Mouse (Mus musculus): ENCODE measurements around the gene Lrrc75b. TPM values are rescaled to one million over a fixed set of nuclear protein-coding genes. Genes with fewer than 3 reads are reported as not detected.
"Not testable (repeated sequence)": the region's sequence is repeated elsewhere in the genome, so short reads cannot be mapped to it uniquely, and the experiment has no call there.

Gene Lrrc75b
- polyA plus RNA-seq, 1 experiment, result 1.9 TPM

DNA sequence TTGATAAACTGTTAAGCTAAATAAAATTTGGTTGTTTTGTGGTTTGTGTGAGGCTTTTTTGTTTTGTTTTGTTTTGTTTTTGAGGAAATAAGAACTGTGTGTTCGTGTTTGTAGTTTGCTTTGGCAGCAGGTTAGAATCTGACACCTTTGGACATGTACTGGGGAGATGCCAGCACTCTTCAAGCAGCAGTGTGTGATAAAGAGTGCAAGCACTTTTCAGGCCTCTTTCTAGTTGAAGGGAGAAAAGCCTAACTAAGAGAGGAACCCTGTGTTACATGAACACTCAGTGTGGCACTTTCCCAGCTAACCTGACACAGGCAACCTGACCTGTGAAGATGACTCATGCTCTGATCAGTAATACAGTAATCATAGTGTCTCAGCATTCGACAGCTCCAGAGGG lies 24.7 kb downstream of the Lrrc75b start:
- H3K4me3 ChIP-seq (ENCODE audit: low read depth, low read length), result no peak overlapping the region
- no peaks in the 10 kb centered on the region for H3K4me1 ChIP-seq (ENCODE audit: control insufficient read depth, insufficient read depth, insufficient read length, low read length)
- H3K27ac ChIP-seq (ENCODE audit: insufficient read depth, low read depth, low read length), result no peak overlapping the region
- TF ChIP-seq CTCF (IDR thresholded peaks at IDR 0.05; ENCODE audit: extremely low read depth, insufficient read length, insufficient replicate concordance, low read depth, low read length), result no peak
- no peak for TF ChIP-seq POLR2A (IDR thresholded peaks at IDR 0.05; ENCODE audit: low read depth, low read length)
- H3K27me3 ChIP-seq (ENCODE audit: control insufficient read depth, insufficient read depth, low read length), result no peaks in the 10 kb centered on the region
- H3K36me3 ChIP-seq (ENCODE audit: control insufficient read depth, insufficient read depth, low read length), result peaks cover 18% of the 10 kb centered on the region
- WGBS, result 67% methylated on average over 2 of the region's 2 CpGs

DNA sequence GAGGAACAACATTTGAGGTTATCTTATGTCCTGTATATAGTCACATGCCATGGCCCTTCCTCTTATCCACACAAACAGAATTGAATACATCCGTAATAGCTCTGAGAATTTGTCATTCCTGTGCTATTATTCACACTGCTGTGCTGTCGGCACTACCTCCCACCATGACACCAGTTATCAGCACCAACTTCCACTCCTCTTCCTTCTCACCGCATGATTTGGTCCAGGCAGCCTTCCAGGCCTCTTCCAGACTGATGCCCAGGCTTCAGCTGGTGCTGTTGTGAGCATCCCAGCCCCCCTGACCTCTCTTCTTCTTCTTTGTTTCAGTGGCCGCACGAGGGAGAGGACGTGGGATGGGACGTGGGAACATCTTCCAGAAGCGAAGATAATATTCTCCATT lies 25.2 kb downstream of the Lrrc75b start:
- Histone ChIP-seq H3K27ac (ENCODE audit: insufficient read depth, low read depth, low read length) (no peak overlapping the region), H3K27me3 (ENCODE audit: control insufficient read depth, insufficient read depth, low read length) (no peaks in the 10 kb centered on the region), H3K4me3 (ENCODE audit: low read depth, low read length) (no peak overlapping the region), H3K36me3 (ENCODE audit: control insufficient read depth, insufficient read depth, low read length) (peaks cover 18% of the 10 kb centered on the region), H3K4me1 (ENCODE audit: control insufficient read depth, insufficient read depth, insufficient read length, low read length) (no peaks in the 10 kb centered on the region)
- TF ChIP-seq CTCF (IDR thresholded peaks at IDR 0.05; ENCODE audit: extremely low read depth, insufficient read length, insufficient replicate concordance, low read depth, low read length), result no peak
- no peak for TF ChIP-seq POLR2A (IDR thresholded peaks at IDR 0.05; ENCODE audit: low read depth, low read length)
- 82% methylated on average over 8 of the region's 8 CpGs for WGBS

DNA sequence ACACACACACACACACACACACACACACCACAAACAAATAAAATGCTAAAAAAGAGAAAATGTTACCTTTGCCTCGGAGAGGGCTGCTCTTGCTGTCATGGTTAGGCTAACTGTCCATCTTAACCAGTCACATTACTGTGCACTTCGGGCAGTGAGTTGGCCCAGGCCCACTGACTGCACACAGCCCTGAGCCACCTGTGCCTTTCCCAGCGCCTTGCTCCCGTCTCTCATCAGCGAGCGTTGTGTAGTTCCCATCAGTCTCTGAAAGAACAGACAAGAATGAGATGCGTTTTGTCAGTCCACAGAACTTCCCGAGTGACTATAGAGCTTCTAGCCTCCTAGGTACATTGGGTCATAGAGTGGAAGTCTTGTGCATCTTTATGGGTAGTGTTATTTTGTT lies 25.9 kb downstream of the Lrrc75b start:
- H3K27me3 ChIP-seq (ENCODE audit: control insufficient read depth, insufficient read depth, low read length), result no peaks in the 10 kb centered on the region
- H3K4me3 ChIP-seq (ENCODE audit: low read depth, low read length), result no peak overlapping the region
- H3K4me1 ChIP-seq (ENCODE audit: control insufficient read depth, insufficient read depth, insufficient read length, low read length), result no peaks in the 10 kb centered on the region
- TF ChIP-seq CTCF (IDR thresholded peaks at IDR 0.05; ENCODE audit: extremely low read depth, insufficient read length, insufficient replicate concordance, low read depth, low read length) (no peak), POLR2A (IDR thresholded peaks at IDR 0.05; ENCODE audit: low read depth, low read length) (no peak)
- 89% methylated on average over 8 of the region's 8 CpGs for WGBS
- peaks cover 20% of the 10 kb centered on the region for H3K36me3 ChIP-seq (ENCODE audit: control insufficient read depth, insufficient read depth, low read length)
- H3K27ac ChIP-seq (ENCODE audit: insufficient read depth, low read depth, low read length), result no peak overlapping the region

DNA sequence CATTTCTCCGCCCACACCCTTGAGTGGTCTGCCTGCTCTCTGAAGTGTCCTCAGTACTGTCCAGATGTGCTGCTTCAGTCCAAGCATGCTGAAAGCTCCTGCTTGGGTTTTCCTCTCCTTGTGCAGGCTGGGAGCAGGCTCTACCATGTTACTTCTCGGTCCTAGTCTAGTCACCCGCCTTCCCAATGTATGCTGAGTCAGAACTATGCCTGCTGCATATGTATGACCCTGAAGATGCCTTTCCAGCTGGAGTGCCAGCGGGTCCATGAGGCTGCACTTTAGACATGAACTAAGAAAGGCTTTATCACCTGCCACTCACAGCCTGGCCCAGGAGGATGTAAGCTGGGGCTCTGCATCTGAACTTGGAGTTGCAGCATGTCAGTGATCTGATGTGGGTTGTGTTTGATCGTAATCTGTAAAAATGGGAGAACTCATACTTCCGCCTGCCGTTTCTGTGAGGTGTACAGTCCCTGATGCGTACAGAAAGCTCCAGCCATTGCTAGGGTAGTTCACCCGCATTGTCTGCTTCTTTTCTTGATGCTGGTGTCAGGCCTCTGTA lies 28.5 kb downstream of the Lrrc75b start:
- WGBS, result 87% methylated on average over 9 of the region's 9 CpGs
- TF ChIP-seq POLR2A (IDR thresholded peaks at IDR 0.05; ENCODE audit: low read depth, low read length) (no peak), CTCF (IDR thresholded peaks at IDR 0.05; ENCODE audit: extremely low read depth, insufficient read length, insufficient replicate concordance, low read depth, low read length) (no peak)
- Histone ChIP-seq H3K4me1 (ENCODE audit: control insufficient read depth, insufficient read depth, insufficient read length, low read length) (no peaks in the 10 kb centered on the region), H3K27ac (ENCODE audit: insufficient read depth, low read depth, low read length) (no peak overlapping the region), H3K36me3 (ENCODE audit: control insufficient read depth, insufficient read depth, low read length) (peaks cover 20% of the 10 kb centered on the region), H3K27me3 (ENCODE audit: control insufficient read depth, insufficient read depth, low read length) (no peaks in the 10 kb centered on the region), H3K4me3 (ENCODE audit: low read depth, low read length) (no peak overlapping the region)

DNA sequence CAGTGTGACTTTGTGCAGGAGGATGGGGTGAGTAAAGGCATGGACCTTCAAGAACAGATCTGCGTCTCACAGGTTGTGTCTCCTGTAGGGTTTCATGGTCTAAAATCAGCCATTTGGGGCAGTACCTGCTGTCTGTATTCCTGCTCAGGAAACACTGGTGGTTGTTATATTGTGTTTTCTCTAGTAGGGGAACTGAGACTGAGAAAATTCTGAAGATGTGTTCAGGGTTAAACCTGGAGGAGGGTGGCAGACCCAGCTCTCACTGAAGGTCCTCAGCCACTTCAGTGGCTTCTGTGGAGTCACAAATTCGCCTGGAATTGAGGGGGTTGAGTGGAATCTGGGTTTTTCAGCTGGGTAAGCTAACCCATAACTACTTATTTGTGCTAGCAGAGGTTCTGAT lies 29.8 kb downstream of the Lrrc75b start:
- no peaks in the 10 kb centered on the region for H3K4me1 ChIP-seq (ENCODE audit: control insufficient read depth, insufficient read depth, insufficient read length, low read length)
- no peak overlapping the region for H3K27ac ChIP-seq (ENCODE audit: insufficient read depth, low read depth, low read length)
- peaks cover 21% of the 10 kb centered on the region for H3K36me3 ChIP-seq (ENCODE audit: control insufficient read depth, insufficient read depth, low read length)
- WGBS, result 83% methylated on average over 2 of the region's 2 CpGs
- TF ChIP-seq POLR2A (IDR thresholded peaks at IDR 0.05; ENCODE audit: low read depth, low read length), result no peak
- no peak for TF ChIP-seq CTCF (IDR thresholded peaks at IDR 0.05; ENCODE audit: extremely low read depth, insufficient read length, insufficient replicate concordance, low read depth, low read length)
- H3K27me3 ChIP-seq (ENCODE audit: control insufficient read depth, insufficient read depth, low read length), result no peaks in the 10 kb centered on the region
- no peak overlapping the region for H3K4me3 ChIP-seq (ENCODE audit: low read depth, low read length)

DNA sequence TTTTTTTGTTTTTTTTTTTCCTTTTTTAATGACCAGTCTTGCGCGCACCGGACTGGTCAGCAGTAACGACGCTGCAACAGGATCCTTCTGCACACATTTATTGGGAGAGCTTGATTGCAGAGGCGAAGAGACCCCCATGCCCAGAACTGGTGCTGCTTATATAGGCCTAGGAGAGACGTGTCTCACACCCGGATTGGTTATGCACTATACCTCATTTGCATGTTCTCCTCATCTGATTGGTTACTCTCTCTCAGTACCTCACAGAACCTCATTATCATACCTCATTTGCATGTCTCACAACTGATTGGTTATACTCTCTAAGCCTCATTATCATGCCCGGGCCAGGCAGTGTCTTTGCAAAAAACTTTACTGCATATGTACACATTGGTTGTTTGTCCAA lies 34.7 kb downstream of the Lrrc75b start:
- H3K27ac ChIP-seq (ENCODE audit: insufficient read depth, low read depth, low read length); H3K4me1 ChIP-seq (ENCODE audit: control insufficient read depth, insufficient read depth, insufficient read length, low read length); H3K27me3 ChIP-seq (ENCODE audit: control insufficient read depth, insufficient read depth, low read length); H3K4me3 ChIP-seq (ENCODE audit: low read depth, low read length): not testable (repeated sequence)
- 93% methylated on average over 9 of the region's 9 CpGs for WGBS
- H3K36me3 ChIP-seq (ENCODE audit: control insufficient read depth, insufficient read depth, low read length), result peaks cover 22% of the 10 kb centered on the region

DNA sequence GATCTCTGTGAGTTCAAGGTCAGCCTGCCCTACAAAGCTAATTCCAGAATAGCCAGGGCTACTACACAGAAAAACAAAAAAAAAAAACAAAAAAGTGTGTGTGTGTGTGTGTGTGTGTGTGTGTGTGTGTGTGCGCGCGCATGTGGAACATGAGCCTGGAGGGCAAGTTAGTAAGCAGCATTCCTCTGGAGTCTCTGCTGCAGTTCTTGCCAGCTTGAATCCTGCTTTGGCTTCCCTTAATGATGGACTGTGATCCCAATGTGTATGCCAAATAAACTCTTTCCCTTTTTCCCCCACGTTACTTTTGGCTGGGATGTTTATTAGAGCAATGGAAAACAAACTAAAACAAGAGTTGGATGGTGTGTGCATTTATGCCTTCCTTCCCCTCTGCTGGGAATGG lies 38.5 kb downstream of the Lrrc75b start:
- WGBS, result 82% methylated on average over 4 of the region's 4 CpGs
- no peak for TF ChIP-seq POLR2A (IDR thresholded peaks at IDR 0.05; ENCODE audit: low read depth, low read length)
- TF ChIP-seq CTCF (IDR thresholded peaks at IDR 0.05; ENCODE audit: extremely low read depth, insufficient read length, insufficient replicate concordance, low read depth, low read length), result no peak
- Histone ChIP-seq H3K4me3 (ENCODE audit: low read depth, low read length) (no peak overlapping the region), H3K36me3 (ENCODE audit: control insufficient read depth, insufficient read depth, low read length) (peaks cover 26% of the 10 kb centered on the region), H3K4me1 (ENCODE audit: control insufficient read depth, insufficient read depth, insufficient read length, low read length) (peaks cover 4% of the 10 kb centered on the region), H3K27me3 (ENCODE audit: control insufficient read depth, insufficient read depth, low read length) (no peaks in the 10 kb centered on the region), H3K27ac (ENCODE audit: insufficient read depth, low read depth, low read length) (no peak overlapping the region)

DNA sequence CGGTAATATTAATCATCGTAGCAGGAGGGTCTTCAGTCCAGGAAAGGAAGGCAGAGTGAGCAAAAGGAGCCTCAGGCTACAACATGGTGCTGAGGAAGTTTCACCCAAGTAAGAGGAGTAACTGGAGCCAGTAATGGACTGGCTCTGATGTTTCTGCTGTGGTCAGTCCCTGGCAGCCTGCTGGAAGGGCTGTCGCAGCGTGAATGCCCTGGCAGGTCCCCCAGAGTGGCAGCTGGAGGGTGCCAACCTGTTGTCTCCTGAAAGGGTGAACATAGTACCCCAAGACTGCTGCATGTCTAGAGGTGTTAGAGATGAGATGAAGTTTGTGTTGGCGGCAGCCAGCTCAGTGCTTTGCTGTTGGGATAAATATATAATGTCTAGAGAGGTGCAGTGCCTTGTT lies 39.5 kb downstream of the Lrrc75b start:
- H3K27me3 ChIP-seq (ENCODE audit: control insufficient read depth, insufficient read depth, low read length), result no peaks in the 10 kb centered on the region
- H3K27ac ChIP-seq (ENCODE audit: insufficient read depth, low read depth, low read length), result no peak overlapping the region
- WGBS, result 90% methylated on average over 5 of the region's 5 CpGs
- peaks cover 4% of the 10 kb centered on the region for H3K4me1 ChIP-seq (ENCODE audit: control insufficient read depth, insufficient read depth, insufficient read length, low read length)
- H3K4me3 ChIP-seq (ENCODE audit: low read depth, low read length), result no peak overlapping the region
- TF ChIP-seq CTCF (IDR thresholded peaks at IDR 0.05; ENCODE audit: extremely low read depth, insufficient read length, insufficient replicate concordance, low read depth, low read length) (no peak), POLR2A (IDR thresholded peaks at IDR 0.05; ENCODE audit: low read depth, low read length) (no peak)
- H3K36me3 ChIP-seq (ENCODE audit: control insufficient read depth, insufficient read depth, low read length), result peaks cover 24% of the 10 kb centered on the region

All from small intestine, adult 2 months (tissue).